20 mouse cellular contexts compared by ENCODE assay signal in the genomic region with DNA sequence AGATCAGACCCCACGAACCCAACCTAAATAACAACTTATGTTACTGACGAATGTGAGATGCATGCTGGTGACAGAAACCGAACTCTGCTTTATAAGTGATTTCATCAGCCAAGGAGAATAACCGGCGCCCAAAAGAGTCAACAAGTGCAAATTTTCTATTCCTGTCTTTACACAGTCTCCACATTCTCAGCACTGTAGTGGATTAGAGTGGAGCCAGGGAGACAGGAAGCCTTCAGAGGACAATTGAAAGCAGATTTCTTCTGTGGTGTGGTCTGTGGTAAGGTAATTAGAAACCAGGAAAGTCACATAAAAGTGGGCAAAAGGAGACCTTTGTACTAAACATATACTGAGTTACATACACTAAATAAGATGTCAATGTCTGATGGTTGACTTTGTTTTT.
A peak's percentile ranks its signal among the peaks of the same experiment; 100 is the strongest.
DNase-seq lines count a peak whose midpoint lies in the region; ATAC-seq and TF ChIP-seq lines count a peak whose summit lies in the region.
"Had no signal": no experiment of that assay in that cellular context is flagged by ENCODE, and none has a peak within 500 bp of the region (broad histone marks: within the 10 kb centered on the region; RNA-seq: fewer than 3 reads in every experiment).

No protein-coding gene starts in this region.

- peak overlapping the region; percentile 18; the same call in 1 of the 2 replicates for H3K27ac ChIP-seq in embryonic facial prominence, embryonic 15.5 days (replicated peaks)
- H3K27ac ChIP-seq in limb, embryonic 11.5 days (replicated peaks; ENCODE audit: low read depth, low read length): no peak overlapping the region; the same call in 1 of the 2 replicates
- no peak overlapping the region for H3K27ac ChIP-seq in forebrain, postnatal 0 days (ENCODE audit: low read depth, low read length)
- H3K27ac ChIP-seq: forebrain, embryonic 15.5 days; heart, embryonic 10.5 days; hindbrain, embryonic 10.5 days; hindbrain, embryonic 14.5 days; intestine, embryonic 15.5 days had no signal

- no peaks in the 10 kb centered on the region for H3K9me3 ChIP-seq in embryonic facial prominence, embryonic 15.5 days (replicated peaks)
- H3K9me3 ChIP-seq in limb, embryonic 11.5 days (ENCODE audit: control insufficient read depth, low read length): no peaks in the 10 kb centered on the region
- no peaks in the 10 kb centered on the region for H3K9me3 ChIP-seq in forebrain, postnatal 0 days (ENCODE audit: low read length)
- H3K9me3 ChIP-seq: forebrain, embryonic 15.5 days; G1E; heart, embryonic 10.5 days; hindbrain, embryonic 10.5 days; intestine, embryonic 15.5 days had no signal

- H3K4me1 ChIP-seq in embryonic facial prominence, embryonic 15.5 days: peaks cover 6% of the 10 kb centered on the region; the same call in 1 of the 2 replicates
- H3K4me1 ChIP-seq in limb, embryonic 11.5 days (ENCODE audit: control insufficient read depth, insufficient read depth, low read length): no peaks in the 10 kb centered on the region
- H3K4me1 ChIP-seq in forebrain, postnatal 0 days (ENCODE audit: insufficient read depth): no peaks in the 10 kb centered on the region
- H3K4me1 ChIP-seq: forebrain, embryonic 15.5 days; heart, embryonic 10.5 days; hindbrain, embryonic 10.5 days; intestine, embryonic 15.5 days had no signal

- no peak overlapping the region for H3K9ac ChIP-seq in embryonic facial prominence, embryonic 15.5 days
- no peak overlapping the region for H3K9ac ChIP-seq in limb, embryonic 11.5 days (ENCODE audit: low read length)
- H3K9ac ChIP-seq in forebrain, postnatal 0 days: no peak overlapping the region
- H3K9ac ChIP-seq: forebrain, embryonic 15.5 days; hindbrain, embryonic 14.5 days; intestine, embryonic 15.5 days had no signal

- H3K4me3 ChIP-seq in embryonic facial prominence, embryonic 15.5 days (replicated peaks): no peak overlapping the region
- no peak overlapping the region for H3K4me3 ChIP-seq in limb, embryonic 11.5 days (ENCODE audit: low read depth, low read length)
- no peak overlapping the region for H3K4me3 ChIP-seq in forebrain, postnatal 0 days (ENCODE audit: low read depth, low read length)
- H3K4me3 ChIP-seq: forebrain, embryonic 15.5 days; heart, embryonic 10.5 days; hindbrain, embryonic 10.5 days; intestine, embryonic 15.5 days had no signal

- WGBS in embryonic facial prominence, embryonic 15.5 days: 25% methylated on average over 5 of the region's 5 CpGs
- 34% methylated on average over 5 of the region's 5 CpGs for WGBS in limb, embryonic 11.5 days
- whole genome bisulfite sequencing in forebrain, postnatal 0 days: 69% methylated on average over 5 of the region's 5 CpGs

- H3K4me2 ChIP-seq in embryonic facial prominence, embryonic 15.5 days (replicated peaks): no peak overlapping the region
- H3K4me2 ChIP-seq in limb, embryonic 11.5 days (ENCODE audit: low read depth, severe bottlenecking): no peak overlapping the region
- H3K4me2 ChIP-seq in forebrain, postnatal 0 days (ENCODE audit: low read depth): no peak overlapping the region
- H3K4me2 ChIP-seq: forebrain, embryonic 15.5 days; hindbrain, embryonic 14.5 days; intestine, embryonic 15.5 days had no signal

- H3K27me3 ChIP-seq in embryonic facial prominence, embryonic 15.5 days: no peaks in the 10 kb centered on the region
- no peaks in the 10 kb centered on the region for H3K27me3 ChIP-seq in limb, embryonic 11.5 days (ENCODE audit: control insufficient read depth, insufficient read depth, low read length)
- no peaks in the 10 kb centered on the region for H3K27me3 ChIP-seq in forebrain, postnatal 0 days (ENCODE audit: insufficient read depth, low read length)
- H3K27me3 ChIP-seq: forebrain, embryonic 15.5 days; intestine, embryonic 15.5 days had no signal

- no peaks in the 10 kb centered on the region for H3K36me3 ChIP-seq in embryonic facial prominence, embryonic 15.5 days
- no peaks in the 10 kb centered on the region for H3K36me3 ChIP-seq in limb, embryonic 11.5 days (ENCODE audit: control insufficient read depth, insufficient read depth, low read length)
- no peaks in the 10 kb centered on the region for H3K36me3 ChIP-seq in forebrain, postnatal 0 days (ENCODE audit: insufficient read depth)
- H3K36me3 ChIP-seq: forebrain, embryonic 15.5 days; G1E; heart, embryonic 10.5 days; hindbrain, embryonic 10.5 days; intestine, embryonic 15.5 days had no signal

- peak; percentile 70; the same call in 1 of the 2 replicates for ATAC-seq in embryonic facial prominence, embryonic 15.5 days (ENCODE audit: insufficient number of reproducible peaks, low FRiP score, low TSS enrichment, low read depth)
- ATAC-seq in limb, embryonic 11.5 days (ENCODE audit: insufficient number of reproducible peaks, low FRiP score, low TSS enrichment, low read depth): no peak; the same call in 1 of the 2 replicates
- ATAC-seq in forebrain, postnatal 0 days: no peak
- ATAC-seq: forebrain, embryonic 15.5 days; intestine, embryonic 15.5 days had no signal

- peak; percentile 26 for DNase-seq in 3T3-L1 (ENCODE audit: low read depth, low spot score)
- peak; percentile 32 for DNase-seq in NIH3T3 (ENCODE audit: low read depth)
- peak; percentile 24 for DNase-seq in limb, embryonic 11.5 days (ENCODE audit: low spot score)
- no peak for DNase-seq in forebrain, postnatal 0 days
- DNase-seq in right cerebral cortex, postnatal 36 days (ENCODE audit: low spot score in 2 of 2): no peak
- DNase-seq in retina, postnatal 1 day: no peak
- DNase-seq: adrenal gland, postnatal 10 days; cerebellum, adult 11 months; cerebellum, adult 8-10 months; cerebellum, postnatal 14 days; heart, adult 18-20 months; heart, postnatal 10 days; kidney, adult 18-20 months had no signal

- no peak for TF ChIP-seq CTCF in forebrain, postnatal 0 days (IDR thresholded peaks at IDR 0.05; ENCODE audit: low read depth)

Comparison
In these comparisons a context has a peak if more than half of its experiments do, and no peak if none do; other contexts are left out.
1. DNase-seq: peak in 3T3-L1 (single experiment), NIH3T3 (single experiment) and limb, embryonic 11.5 days (single experiment); none in forebrain, postnatal 0 days (single experiment), right cerebral cortex, postnatal 36 days (0 of 2) and retina, postnatal 1 day (single experiment).